Mouse (Mus musculus) brain, embryonic 14.5 days (tissue): ENCODE results near the gene Arsk. TPM values are rescaled to one million over a fixed set of nuclear protein-coding genes. Genes with fewer than 3 reads are reported as not detected.

ENCODE experiments used
- DNase-seq: peaks from one replicate; pipeline ENCODE4 v3.0.0-alpha.2; 2011; ENCODE audit warnings: low read depth
- CTCF ChIP-seq: fragments of 200-500 bp; IDR thresholded peaks from 2 replicates; pipeline ENCODE4 v1.5.1; 2012; ENCODE audit warnings: inconsistent platforms, mild to moderate bottlenecking, moderate library complexity, borderline replicate concordance; ENCODE audit not compliant: insufficient read depth, insufficient read length; ENCODE audit errors: extremely low read depth
- POLR2A ChIP-seq: fragments of 200-500 bp; IDR thresholded peaks from 2 replicates; pipeline ENCODE4 v1.6.1; 2012; ENCODE audit warnings: mild to moderate bottlenecking, inconsistent platforms, borderline replicate concordance; ENCODE audit not compliant: poor library complexity, insufficient read depth, insufficient read length, severe bottlenecking; ENCODE audit errors: extremely low read depth
- polyA plus RNA-seq: library from polyadenylated mRNA; depleted of rRNA; stranded (reverse); fragments of >200 nt; gene quantifications from 2 replicates; pipeline ENCODE4 v1.2.3, GENCODE M21; 2012; rRNA removed

Arsk gene
- polyA plus RNA-seq, 1 experiment = 4.0 TPM

DNA sequence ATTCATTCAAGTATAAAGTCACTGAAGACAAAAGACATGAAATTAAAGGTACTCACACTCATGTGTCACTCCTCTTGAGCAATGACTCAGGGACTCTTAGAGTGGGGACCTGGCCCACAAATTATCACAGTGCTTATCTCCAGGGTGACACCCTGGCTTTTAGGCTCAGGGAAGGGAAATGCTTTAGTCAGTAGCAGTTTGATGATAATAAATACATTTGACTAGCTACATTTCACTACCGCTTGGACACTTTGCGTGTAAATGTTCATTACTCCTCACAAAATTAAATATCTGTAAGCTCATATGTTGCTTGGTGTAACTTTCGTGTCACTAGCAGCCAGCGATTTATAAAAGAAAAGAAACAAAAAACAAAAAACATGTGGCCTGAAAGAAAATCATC is 81.0 kb downstream of the Arsk start:
- TF ChIP-seq CTCF = no peak
- TF ChIP-seq POLR2A = no peak
- DNase-seq = peak; percentile 21

DNA sequence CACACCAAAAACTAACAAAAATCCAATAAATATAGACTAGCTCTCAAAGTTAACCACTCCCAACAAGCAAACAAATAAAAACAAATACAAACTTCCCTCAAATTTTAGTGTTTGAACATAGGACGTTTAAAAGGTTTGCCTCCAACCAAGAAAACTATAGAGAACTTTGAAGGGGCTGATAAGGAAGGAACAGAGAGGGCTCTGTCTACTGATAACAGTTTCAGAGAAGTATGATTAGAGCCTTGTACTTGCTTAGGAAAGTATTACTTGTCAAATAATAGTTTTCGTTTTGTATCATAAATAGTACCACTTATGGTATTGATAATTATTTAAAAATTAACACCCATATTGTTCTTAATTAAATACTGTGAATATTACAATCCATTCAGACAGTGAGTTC is 83.9 kb downstream of the Arsk start:
- TF ChIP-seq POLR2A = no peak
- TF ChIP-seq CTCF = no peak
- DNase-seq = no peak

Other genes starting within 250 kb of the Arsk start
- 22.4 and 25.3 TPM in 2 replicates for gene Rhobtb3, start 154.7 kb downstream of the Arsk start, polyA plus RNA-seq
- 0.47 and 0.56 TPM in 2 replicates for gene Spata9, start 131.5 kb downstream of the Arsk start, polyA plus RNA-seq
- gene Rfesd, start 79.9 kb downstream of the Arsk start, polyA plus RNA-seq = 10.8 TPM in 2 replicates
- gene Gpr150, start 41.7 kb downstream of the Arsk start, polyA plus RNA-seq = 0.95 and 1.0 TPM in 2 replicates
- 12.9 and 13.2 TPM in 2 replicates for gene Ttc37, start 74 bp upstream of the Arsk start, polyA plus RNA-seq
- gene Fam81b, start 206.4 kb upstream of the Arsk start, polyA plus RNA-seq = 0.25 and 0.39 TPM in 2 replicates